Mouse (Mus musculus): ENCODE measurements around the gene Olfr652. TPM values are rescaled to one million over a fixed set of nuclear protein-coding genes. Genes with fewer than 3 reads are reported as not detected.

The Olfr652 gene
- polyA plus RNA-seq (2012; rRNA removed; ENCODE audit: low replicate concordance): not detected in 2 replicates

GRCm38 (mm10) chr7:104560601-104561000, at the start of gene Olfr652:
TSS of gene Olfr652 (plus strand) at chr7:104560901.

GRCm38 (mm10) chr7:104549833-104550232, 10.9 kb upstream of the Olfr652 start, which contains the start of gene Olfr651:
TSS of gene Olfr651 (plus strand) at chr7:104550133.

GRCm38 (mm10) chr7:104577014-104577413, 16.3 kb downstream of the Olfr652 start, which contains the start of gene Olfr653:
TSS of gene Olfr653 (plus strand) at chr7:104577314.

GRCm38 (mm10) chr7:104586725-104587124, 26.0 kb downstream of the Olfr652 start, which contains the start of gene Olfr654:
TSS of gene Olfr654 (plus strand) at chr7:104587025.

GRCm38 (mm10) chr7:104601679-104602078, 41.0 kb downstream of the Olfr652 start, which contains the start of gene Olfr655:
TSS of gene Olfr655 (minus strand) at chr7:104601779.

GRCm38 (mm10) chr7:104613655-104614054, 53.0 kb downstream of the Olfr652 start, which contains the start of gene Olfr656:
TSS of gene Olfr656 (plus strand) at chr7:104613955.

Other genes with a start within 250 kb of the Olfr652 start
- 1.3 and 1.9 TPM in 2 replicates for gene Trim12a, start 245.4 kb upstream of the Olfr652 start, polyA plus RNA-seq (2012; rRNA removed; ENCODE audit: low replicate concordance)
- gene Trim34b, start 231.4 kb upstream of the Olfr652 start, polyA plus RNA-seq (2012; rRNA removed; ENCODE audit: low replicate concordance): 0.05 and 1.1 TPM in 2 replicates
- 0.91 and 1.3 TPM in 2 replicates for gene Trim12c, start 207.5 kb upstream of the Olfr652 start, polyA plus RNA-seq (2012; rRNA removed; ENCODE audit: low replicate concordance)
- gene Trim30b, start 191.0 kb upstream of the Olfr652 start, polyA plus RNA-seq (2012; rRNA removed; ENCODE audit: low replicate concordance): 0.05 TPM in 1 of 2 replicates, not detected in the other
- gene Trim30c, start 160.1 kb upstream of the Olfr652 start, polyA plus RNA-seq (2012; rRNA removed; ENCODE audit: low replicate concordance): not detected in 2 replicates
- 0.40 and 0.83 TPM in 2 replicates for gene Trim30a, start 95.7 kb upstream of the Olfr652 start, polyA plus RNA-seq (2012; rRNA removed; ENCODE audit: low replicate concordance)
- gene Trim30d, start 53.1 kb upstream of the Olfr652 start, polyA plus RNA-seq (2012; rRNA removed; ENCODE audit: low replicate concordance): 2.6 TPM in 2 replicates
- not detected in 2 replicates for gene Olfr651, start 10.8 kb upstream of the Olfr652 start, polyA plus RNA-seq (2012; rRNA removed; ENCODE audit: low replicate concordance)
- gene Olfr653, start 16.4 kb downstream of the Olfr652 start, polyA plus RNA-seq (2012; rRNA removed; ENCODE audit: low replicate concordance): not detected in 2 replicates
- gene Olfr654, start 26.1 kb downstream of the Olfr652 start, polyA plus RNA-seq (2012; rRNA removed; ENCODE audit: low replicate concordance): not detected in 2 replicates
- gene Olfr655, start 40.9 kb downstream of the Olfr652 start, polyA plus RNA-seq (2012; rRNA removed; ENCODE audit: low replicate concordance): not detected in 2 replicates
- gene Olfr656, start 53.1 kb downstream of the Olfr652 start, polyA plus RNA-seq (2012; rRNA removed; ENCODE audit: low replicate concordance): not detected in 2 replicates
- not detected in 2 replicates for gene Olfr657, start 63.9 kb downstream of the Olfr652 start, polyA plus RNA-seq (2012; rRNA removed; ENCODE audit: low replicate concordance)
- gene Olfr658, start 86.4 kb downstream of the Olfr652 start, polyA plus RNA-seq (2012; rRNA removed; ENCODE audit: low replicate concordance): 0.11 TPM in 1 of 2 replicates, not detected in the other
- gene Olfr659, start 105.9 kb downstream of the Olfr652 start, polyA plus RNA-seq (2012; rRNA removed; ENCODE audit: low replicate concordance): not detected in 2 replicates
- not detected in 2 replicates for gene Olfr661, start 125.6 kb downstream of the Olfr652 start, polyA plus RNA-seq (2012; rRNA removed; ENCODE audit: low replicate concordance)
- not detected in 2 replicates for gene Usp17le, start 216.6 kb downstream of the Olfr652 start, polyA plus RNA-seq (2012; rRNA removed; ENCODE audit: low replicate concordance)